In genomic region chr3:96360214-96360536, GRCm38 (mm10) we compare ENCODE assay signal across 8 mouse cellular contexts.
DNase-seq lines count a peak whose midpoint lies in the region; ATAC-seq and TF ChIP-seq lines count a peak whose summit lies in the region.
"Not testable (repeated sequence)": the region's sequence is repeated elsewhere in the genome, so short reads cannot be mapped to it uniquely, and the experiment has no call there.

No protein-coding gene starts in this region.

- not testable (repeated sequence) for H3K27ac ChIP-seq in embryonic facial prominence, embryonic 15.5 days (replicated peaks); hindbrain, embryonic 13.5 days; kidney, embryonic 15.5 days; liver, embryonic 12.5 days; lung, embryonic 16.5 days (ENCODE audit: low read length); midbrain, postnatal 0 days (ENCODE audit: low read depth, low read length); stomach, embryonic 16.5 days (ENCODE audit: low read length)

- DNase-seq in midbrain, postnatal 0 days (ENCODE audit: low spot score), result not testable (repeated sequence)

- H3K9me3 ChIP-seq in embryonic facial prominence, embryonic 15.5 days (replicated peaks); hindbrain, embryonic 13.5 days; kidney, embryonic 15.5 days (replicated peaks); liver, embryonic 12.5 days (replicated peaks); lung, embryonic 16.5 days (ENCODE audit: control insufficient read depth, low read length); midbrain, postnatal 0 days (ENCODE audit: low read length); stomach, embryonic 16.5 days (replicated peaks; ENCODE audit: control insufficient read depth, low read length): not testable (repeated sequence)

- not testable (repeated sequence) for H3K4me1 ChIP-seq in embryonic facial prominence, embryonic 15.5 days; hindbrain, embryonic 13.5 days (replicated peaks); kidney, embryonic 15.5 days; liver, embryonic 12.5 days; lung, embryonic 16.5 days (replicated peaks; ENCODE audit: control insufficient read depth, insufficient read depth, low read length); midbrain, postnatal 0 days (ENCODE audit: insufficient read depth, low read length); stomach, embryonic 16.5 days (ENCODE audit: control insufficient read depth, insufficient read depth, low read length)

- 5% methylated on average over 2 of the region's 21 CpGs for WGBS in embryonic facial prominence, embryonic 15.5 days
- 10% methylated on average over 2 of the region's 21 CpGs for WGBS in hindbrain, embryonic 13.5 days
- WGBS in kidney, embryonic 15.5 days, result 4% methylated on average over 2 of the region's 21 CpGs
- 18% methylated on average over 2 of the region's 21 CpGs for WGBS in liver, embryonic 12.5 days (ENCODE audit: insufficient replicate concordance)
- 0% methylated on average over 2 of the region's 21 CpGs for WGBS in lung, embryonic 16.5 days
- 0% methylated on average over 2 of the region's 21 CpGs for WGBS in midbrain, postnatal 0 days
- 0% methylated on average over 2 of the region's 21 CpGs for WGBS in stomach, embryonic 16.5 days

- not testable (repeated sequence) for H3K4me2 ChIP-seq in embryonic facial prominence, embryonic 15.5 days (replicated peaks); hindbrain, embryonic 13.5 days; kidney, embryonic 15.5 days; liver, embryonic 12.5 days; lung, embryonic 16.5 days (ENCODE audit: low read depth, low read length); midbrain, postnatal 0 days (ENCODE audit: low read depth, low read length, poor library complexity, severe bottlenecking); stomach, embryonic 16.5 days (ENCODE audit: low read depth, low read length)

- not testable (repeated sequence) for H3K36me3 ChIP-seq in embryonic facial prominence, embryonic 15.5 days; hindbrain, embryonic 13.5 days; kidney, embryonic 15.5 days; liver, embryonic 12.5 days; lung, embryonic 16.5 days (ENCODE audit: control insufficient read depth, insufficient read depth, low read length); midbrain, postnatal 0 days (ENCODE audit: insufficient read depth, low read length); stomach, embryonic 16.5 days (ENCODE audit: control insufficient read depth, insufficient read depth, low read length)

- not testable (repeated sequence) for H3K4me3 ChIP-seq in embryonic facial prominence, embryonic 15.5 days (replicated peaks); hindbrain, embryonic 13.5 days; kidney, embryonic 15.5 days (replicated peaks); liver, embryonic 12.5 days; lung, embryonic 16.5 days (ENCODE audit: low read length); midbrain, postnatal 0 days (ENCODE audit: low read depth, low read length); stomach, embryonic 16.5 days (replicated peaks; ENCODE audit: low read length)

- H3K27me3 ChIP-seq in embryonic facial prominence, embryonic 15.5 days, result peaks cover 20% of the 10 kb centered on the region
- peaks cover 26% of the 10 kb centered on the region for H3K27me3 ChIP-seq in hindbrain, embryonic 13.5 days
- H3K27me3 ChIP-seq in kidney, embryonic 15.5 days, result peaks cover 29% of the 10 kb centered on the region
- peaks cover 24% of the 10 kb centered on the region for H3K27me3 ChIP-seq in liver, embryonic 12.5 days (replicated peaks)
- H3K27me3 ChIP-seq in lung, embryonic 16.5 days (ENCODE audit: control insufficient read depth, insufficient read depth, low read depth, low read length), result peaks cover 13% of the 10 kb centered on the region; the same call in 1 of the 2 replicates
- peaks cover 17% of the 10 kb centered on the region for H3K27me3 ChIP-seq in midbrain, postnatal 0 days (ENCODE audit: insufficient read depth, low read length)
- H3K27me3 ChIP-seq in stomach, embryonic 16.5 days (ENCODE audit: control insufficient read depth, insufficient read depth, low read length), result peaks cover 12% of the 10 kb centered on the region; the same call in 1 of the 2 replicates

- peak; percentile 83 for ATAC-seq in embryonic facial prominence, embryonic 15.5 days (ENCODE audit: insufficient number of reproducible peaks, low FRiP score, low TSS enrichment, low read depth)
- ATAC-seq in granulocyte monocyte progenitor cell, adult 5-6 weeks (replicated peaks; ENCODE audit: poor library complexity, severe bottlenecking), result peak; percentile 22; the same call in 1 of the 2 replicates
- ATAC-seq in hindbrain, embryonic 13.5 days (ENCODE audit: low FRiP score), result peak; percentile 79; the same call in 1 of the 2 replicates
- ATAC-seq in kidney, embryonic 15.5 days (replicated peaks; ENCODE audit: low FRiP score), result peak; percentile 88
- peak; percentile 77 for ATAC-seq in liver, embryonic 12.5 days
- peak; percentile 86 for ATAC-seq in lung, embryonic 16.5 days (ENCODE audit: low read depth)
- peak; percentile 74 for ATAC-seq in midbrain, postnatal 0 days (ENCODE audit: low FRiP score)
- 0 out of 2 replicates have a peak, but pooled peaks have one; percentile 74 for ATAC-seq in stomach, embryonic 16.5 days (ENCODE audit: insufficient read depth, low FRiP score)

- H3K9ac ChIP-seq in embryonic facial prominence, embryonic 15.5 days; hindbrain, embryonic 13.5 days; kidney, embryonic 15.5 days; liver, embryonic 12.5 days; lung, embryonic 16.5 days (ENCODE audit: low read length); midbrain, postnatal 0 days (replicated peaks; ENCODE audit: low read length, poor library complexity, severe bottlenecking); stomach, embryonic 16.5 days (ENCODE audit: low read length): not testable (repeated sequence)

- TF ChIP-seq CTCF in midbrain, postnatal 0 days (IDR thresholded peaks at IDR 0.05), result not testable (repeated sequence)

Comparison
In these comparisons a context has a peak if more than half of its experiments do, and no peak if none do; other contexts are left out.
1. ATAC-seq: peak in every context shown above with its lines; median percentile 88 in kidney, embryonic 15.5 days; 86 in lung, embryonic 16.5 days; 83 in embryonic facial prominence, embryonic 15.5 days; 79 in hindbrain, embryonic 13.5 days; 77 in liver, embryonic 12.5 days; 74 in midbrain, postnatal 0 days; 74 in stomach, embryonic 16.5 days; 22 in granulocyte monocyte progenitor cell, adult 5-6 weeks.